Mouse (Mus musculus): ENCODE results near the gene Mfsd4b5.
A peak's percentile ranks its signal among the peaks of the same experiment; 100 is the strongest.
"Not testable (repeated sequence)": the region's sequence is repeated elsewhere in the genome, so short reads cannot be mapped to it uniquely, and the experiment has no call there.

Gene Mfsd4b5

DNA sequence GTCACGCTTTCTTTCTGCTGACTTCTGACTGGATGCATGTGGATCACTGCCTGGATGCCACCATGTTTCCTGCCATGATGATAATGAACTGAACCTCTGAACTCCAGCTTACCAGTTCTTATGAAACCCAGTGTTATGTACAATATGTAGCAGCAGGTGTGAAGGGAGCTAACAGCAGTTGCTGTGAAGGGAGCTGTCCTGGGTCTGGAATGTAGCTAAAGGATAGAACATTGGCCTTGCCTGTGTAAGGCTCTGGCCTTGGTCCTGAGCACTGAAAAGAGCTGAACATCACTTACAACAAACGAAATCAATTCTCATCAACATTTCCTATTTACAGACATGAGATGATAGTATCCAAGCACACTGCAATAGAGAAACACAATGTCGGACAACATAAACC is 18.9 kb downstream of the Mfsd4b5 start:
- no peak for DNase-seq (ENCODE audit: low read depth, low spot score)

DNA sequence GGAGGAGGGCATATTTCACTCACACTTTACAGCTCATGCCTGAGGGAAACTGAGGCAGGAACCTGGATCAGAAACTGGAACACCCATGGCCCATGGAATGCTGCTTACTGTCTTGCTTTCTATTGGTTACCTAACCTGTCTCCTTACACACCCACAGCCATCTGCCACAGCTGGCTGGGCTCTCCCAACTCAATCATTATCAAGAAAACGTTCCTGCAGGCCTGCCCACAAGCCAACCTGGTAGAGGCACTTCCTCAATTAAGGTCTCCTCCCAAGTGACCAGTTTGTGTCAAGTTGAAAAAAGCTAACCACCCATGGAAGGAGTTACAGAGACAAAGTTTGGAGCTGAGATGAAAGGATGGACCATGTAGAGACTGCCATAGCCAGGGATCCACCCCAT is 24.5 kb downstream of the Mfsd4b5 start:
- no peak for DNase-seq (ENCODE audit: low read depth, low spot score)

- no peak for DNase-seq (ENCODE audit: low read depth, low spot score)
Measured at GRCm38 (mm10) chr10:39960441-39960822, 26.0 kb downstream of the Mfsd4b5 start.

- peak; percentile 95 for DNase-seq (ENCODE audit: low read depth, low spot score)
Measured at GRCm38 (mm10) chr10:39959761-39960440, 26.5 kb downstream of the Mfsd4b5 start, which contains the start of gene Mfsd4b3. Mfsd4b3 (minus strand) TSS chr10:39960153.

- peak; percentile 22 for DNase-seq (ENCODE audit: low read depth, low spot score)
Measured at GRCm38 (mm10) chr10:39958266-39958665, 28.2 kb downstream of the Mfsd4b5 start.

DNA sequence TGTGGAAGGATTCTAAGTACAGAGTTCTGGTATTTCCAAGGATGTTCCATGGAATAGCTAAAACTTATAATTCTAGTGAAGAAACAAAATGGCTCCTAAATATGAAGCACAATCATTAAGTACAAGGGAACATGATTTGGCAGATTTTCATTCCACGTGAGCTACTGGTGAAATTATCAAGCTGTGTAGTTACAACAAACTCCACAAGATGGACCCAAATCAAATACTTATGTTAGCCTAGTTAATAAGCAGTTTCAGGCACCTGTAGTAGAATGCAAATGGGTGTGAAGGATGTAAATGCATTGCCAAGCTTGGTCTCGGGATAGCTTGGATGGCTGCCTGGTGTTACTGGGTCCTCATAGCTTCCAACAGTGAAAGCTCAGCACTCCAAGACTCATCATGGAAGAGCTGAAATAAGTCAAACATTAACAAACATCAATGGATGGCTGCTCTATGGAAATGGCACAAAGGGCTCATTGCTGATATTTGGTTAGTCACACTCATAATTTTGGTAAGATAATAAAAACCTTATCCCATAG is 30.0 kb downstream of the Mfsd4b5 start:
- no peak for DNase-seq (ENCODE audit: low read depth, low spot score)

DNA sequence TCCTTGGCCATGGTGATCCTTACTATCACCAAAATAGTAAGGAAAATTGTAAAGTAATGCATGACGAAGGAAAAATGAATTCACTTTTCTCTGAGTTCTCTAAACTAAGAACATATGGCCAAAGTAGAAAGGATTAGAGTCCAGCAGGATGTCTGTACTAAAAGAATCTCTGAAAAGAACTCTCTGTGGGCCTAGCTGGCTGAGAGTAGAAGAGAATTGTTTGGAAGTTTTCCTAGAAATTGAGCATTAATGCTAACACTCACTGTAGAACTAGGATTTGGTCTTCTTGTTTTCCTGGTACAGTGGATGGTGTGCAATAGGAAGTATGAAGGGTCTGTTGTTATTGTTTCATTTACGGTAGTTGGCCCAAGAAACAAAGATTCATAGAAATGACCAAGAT is 31.3 kb downstream of the Mfsd4b5 start:
- no peak for DNase-seq (ENCODE audit: low read depth, low spot score)

- DNase-seq (ENCODE audit: low read depth, low spot score): no peak
Measured at GRCm38 (mm10) chr10:39949377-39949954, 37.0 kb downstream of the Mfsd4b5 start.

DNA sequence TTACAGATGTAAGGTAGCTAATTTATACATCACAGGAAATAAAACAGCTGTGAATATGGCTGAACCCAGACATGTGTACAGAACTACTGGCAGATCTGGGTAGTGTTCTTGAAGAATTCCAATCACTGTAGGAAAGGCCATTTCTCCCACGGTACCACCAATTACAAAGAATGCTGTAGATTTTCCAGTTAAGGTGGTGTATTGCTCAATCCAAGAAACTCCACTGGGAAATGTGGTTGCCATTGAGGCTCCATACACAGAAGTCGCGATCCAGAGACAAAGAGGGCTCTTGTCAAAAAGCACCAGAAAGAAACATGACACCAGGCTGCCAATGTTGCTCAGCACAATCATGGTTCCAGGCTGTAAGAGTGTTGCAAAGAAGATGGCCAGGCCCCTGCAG is 39.3 kb downstream of the Mfsd4b5 start:
- not testable (repeated sequence) for DNase-seq (ENCODE audit: low read depth, low spot score)

- DNase-seq (ENCODE audit: low read depth, low spot score): no peak
Measured at GRCm38 (mm10) chr10:39936553-39936952, 49.9 kb downstream of the Mfsd4b5 start.

- no peak for DNase-seq (ENCODE audit: low read depth, low spot score)
Measured at GRCm38 (mm10) chr10:39926616-39927139, 59.8 kb downstream of the Mfsd4b5 start, which contains the start of gene Mfsd4b2. Mfsd4b2 (minus strand) TSS chr10:39926923.

GRCm38 (mm10) chr10:39924556-39924955 is 61.9 kb downstream of the Mfsd4b5 start:
- not testable (repeated sequence) for DNase-seq (ENCODE audit: low read depth, low spot score)

- no peak for DNase-seq (ENCODE audit: low read depth, low spot score)
Measured at GRCm38 (mm10) chr10:39912616-39913015, 73.8 kb downstream of the Mfsd4b5 start.

DNA sequence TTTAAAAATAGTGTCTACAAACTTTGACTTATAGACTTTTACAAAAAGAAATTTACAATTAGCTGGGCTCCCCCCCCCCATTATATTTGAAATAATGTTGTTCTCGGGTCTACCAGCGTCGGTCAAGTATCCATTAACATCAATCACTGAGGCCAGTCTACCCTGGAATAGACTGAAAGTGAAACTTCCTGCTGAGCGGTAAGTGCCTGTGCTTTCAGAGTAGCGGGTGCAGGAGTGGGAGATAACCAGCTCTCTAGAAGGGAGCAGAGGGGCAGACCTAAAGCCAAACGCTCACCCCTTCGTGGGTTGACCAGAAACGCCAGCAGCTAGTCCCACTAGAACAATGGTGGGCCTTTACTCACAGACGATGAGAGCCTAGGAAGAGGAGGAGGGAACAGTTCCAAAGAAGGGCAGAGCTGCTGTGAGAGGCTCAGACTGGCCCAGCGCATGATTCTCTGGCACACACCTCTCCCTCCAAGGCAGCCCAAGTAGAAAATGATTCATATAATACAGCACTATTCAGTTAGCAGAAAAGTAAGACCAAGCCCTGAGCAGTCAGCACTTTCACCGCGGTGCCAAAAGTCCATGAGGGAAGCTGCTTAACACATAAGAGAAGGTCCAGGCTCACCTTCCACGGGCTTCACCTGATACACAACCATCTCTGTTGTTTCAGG is 77.5 kb downstream of the Mfsd4b5 start:
- no peak for DNase-seq (ENCODE audit: low read depth, low spot score)
